Mouse (Mus musculus) ES-E14 (cell line): ENCODE data around the gene Sox18. TPM values are rescaled to one million over a fixed set of nuclear protein-coding genes. Genes with fewer than 3 reads are reported as not detected.

Experiments
- DNase-seq: peaks from one replicate; pipeline ENCODE4 v3.0.0-alpha.2; 2013; ENCODE audit warnings: low read depth, low spot score
- H3K27ac ChIP-seq: 2 replicates; pipeline ENCODE4 v1.5.1; 2012; ENCODE audit warnings: low read depth, mild to moderate bottlenecking, low read length, moderate library complexity, mixed read lengths; ENCODE audit not compliant: poor library complexity, insufficient read depth, severe bottlenecking
- H3K36me3 ChIP-seq: 2 replicates; pipeline ENCODE4 v1.6.1; 2012; ENCODE audit warnings: mild to moderate bottlenecking, low read length, moderate library complexity, mixed read lengths; ENCODE audit not compliant: control insufficient read depth, poor library complexity, insufficient read depth, severe bottlenecking
- H3K4me1 ChIP-seq, 2 experiments: fragments of 150-350 bp in 1 of 2; sonication (generic) in 1 of 2; 2 replicates each; pipeline ENCODE4 v1.6.1; 2012; ENCODE audit warnings: low read length in 2 of 2, mild to moderate bottlenecking in 1 of 2, mixed read lengths in 1 of 2; ENCODE audit not compliant: control insufficient read depth in 2 of 2, insufficient read depth in 2 of 2, poor library complexity in 1 of 2
- H3K4me3 ChIP-seq, 2 experiments: fragments of 150-350 bp in 1 of 2; sonication (generic) in 1 of 2; 2 replicates each; pipeline ENCODE4 v1.5.1; 2012; ENCODE audit warnings: low read length in 2 of 2, low read depth in 1 of 2, mild to moderate bottlenecking in 1 of 2, mixed read lengths in 1 of 2; ENCODE audit not compliant: insufficient read depth in 1 of 2, poor library complexity in 1 of 2, severe bottlenecking in 1 of 2
- H3K9ac ChIP-seq: 2 replicates; pipeline ENCODE4 v1.6.1; 2012; ENCODE audit warnings: low read depth, mild to moderate bottlenecking, low read length, mixed read lengths; ENCODE audit not compliant: poor library complexity, insufficient read depth, severe bottlenecking
- H3K9me3 ChIP-seq: fragments of 150-350 bp; sonication (generic); 2 replicates; pipeline ENCODE4 v1.6.1; 2012; ENCODE audit warnings: low read depth, mild to moderate bottlenecking, low read length; ENCODE audit not compliant: control insufficient read depth, insufficient read depth
- CHD2 ChIP-seq: IDR thresholded peaks from 2 replicates; pipeline ENCODE4 v1.6.1; 2014; ENCODE audit warnings: mild to moderate bottlenecking, low read depth, low read length, inconsistent platforms
- HCFC1 ChIP-seq: IDR thresholded peaks from 2 replicates; pipeline ENCODE4 v1.6.1; 2012; ENCODE audit warnings: low read length, inconsistent platforms, borderline replicate concordance; ENCODE audit not compliant: insufficient read depth
- MAFK ChIP-seq: IDR thresholded peaks from 2 replicates; pipeline ENCODE4 v1.6.1; 2014; ENCODE audit warnings: mild to moderate bottlenecking, low read depth, low read length, inconsistent platforms; ENCODE audit not compliant: insufficient read depth
- ZC3H11A ChIP-seq: IDR thresholded peaks from 2 replicates; pipeline ENCODE4 v1.6.1; 2012; ENCODE audit warnings: low read depth, mild to moderate bottlenecking, inconsistent platforms, low read length, borderline replicate concordance
- ZNF384 ChIP-seq: IDR thresholded peaks from 2 replicates; pipeline ENCODE4 v1.6.1; 2012; ENCODE audit warnings: low read depth, low read length, inconsistent platforms
- in situ Hi-C, 2 experiments: fragments of 600-800 bp; cut with MboI; formaldehyde crosslinking; loops; one replicate each; pipeline ENCODE4 v1.15.1; 2025; ENCODE audit warnings: low sequenced_read_pairs in 2 of 2, inconsistent platforms in 1 of 2; ENCODE audit not compliant: unreplicated experiment in 2 of 2
- total RNA-seq: library from RNA; depleted of rRNA; stranded (reverse); fragments of 300-350 nt; gene quantifications from 2 replicates; pipeline ENCODE4 v1.2.3, GENCODE M21; 2012

Sox18 gene
- total RNA-seq, 1 experiment = 0.36 TPM

- no peak for DNase-seq
- H3K36me3 ChIP-seq = no peaks in the 10 kb centered on the region
- no peak overlapping the region for H3K27ac ChIP-seq
- no peak overlapping the region for H3K9ac ChIP-seq
- peaks cover 0 to 10% of the 10 kb centered on the region in 2 experiments; a peak in 1 of 4 replicates for H3K4me1 ChIP-seq
- H3K9me3 ChIP-seq = no peaks in the 10 kb centered on the region
- H3K4me3 ChIP-seq = no peak overlapping the region
- TF ChIP-seq ZNF384 (no peak), HCFC1 (no peak), ZC3H11A (no peak), CHD2 (no peak), MAFK (no peak)
- in situ Hi-C loops = no loop called here
Measured at GRCm38 (mm10) chr2:181676424-181676823, 5.0 kb upstream of the Sox18 start.

GRCm38 (mm10) chr2:181675454-181675853, 4.0 kb upstream of the Sox18 start:
- H3K4me1 ChIP-seq = peaks cover 0 to 10% of the 10 kb centered on the region in 2 experiments; a peak in 1 of 4 replicates
- no peak for DNase-seq
- no peak overlapping the region; the same call in 1 of the 2 replicates for H3K27ac ChIP-seq
- in situ Hi-C loops = no loop called here
- H3K36me3 ChIP-seq = no peaks in the 10 kb centered on the region
- no peak overlapping the region for H3K4me3 ChIP-seq
- no peaks in the 10 kb centered on the region for H3K9me3 ChIP-seq
- TF ChIP-seq ZNF384 (no peak), CHD2 (no peak), MAFK (no peak), ZC3H11A (no peak), HCFC1 (no peak)
- H3K9ac ChIP-seq = no peak overlapping the region

- Histone ChIP-seq H3K27ac (no peak overlapping the region), H3K4me1 (peaks cover 0 to 12% of the 10 kb centered on the region in 2 experiments; a peak in 1 of 4 replicates), H3K9ac (no peak overlapping the region), H3K4me3 (no peak overlapping the region), H3K9me3 (no peaks in the 10 kb centered on the region), H3K36me3 (no peaks in the 10 kb centered on the region)
- in situ Hi-C loops = no loop called here
- no peak for DNase-seq
- TF ChIP-seq CHD2 = no peak
- TF ChIP-seq ZC3H11A = no peak
- no peak for TF ChIP-seq ZNF384
- no peak for TF ChIP-seq MAFK
- TF ChIP-seq HCFC1 = no peak
Measured at GRCm38 (mm10) chr2:181674934-181675333, 3.5 kb upstream of the Sox18 start.

DNA sequence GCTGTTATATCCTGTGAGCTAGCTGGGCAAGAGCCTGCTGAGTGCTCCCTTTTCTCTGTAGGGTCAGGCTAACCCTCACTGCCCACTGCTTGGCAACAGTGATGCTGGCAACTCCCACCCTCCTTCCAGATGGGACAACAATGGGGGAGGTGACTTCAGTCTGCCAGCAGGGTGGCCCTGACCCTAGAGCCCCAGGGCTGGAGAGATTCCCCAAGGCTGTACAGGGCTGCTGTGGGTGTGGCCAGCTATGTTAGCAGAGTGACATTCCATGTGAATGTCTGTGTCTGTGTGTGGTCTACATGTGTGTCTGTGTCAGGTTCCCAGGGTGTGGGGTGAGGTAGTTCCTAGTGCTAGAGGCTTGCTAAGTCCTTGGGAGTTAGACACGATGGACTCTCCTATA, 2.1 kb upstream of the Sox18 start:
- Histone ChIP-seq H3K36me3 (no peaks in the 10 kb centered on the region), H3K27ac (no peak overlapping the region), H3K9ac (no peak overlapping the region), H3K4me1 (peaks cover 0 to 12% of the 10 kb centered on the region in 2 experiments; a peak in 1 of 4 replicates), H3K4me3 (no peak overlapping the region), H3K9me3 (no peaks in the 10 kb centered on the region)
- in situ Hi-C loops = no loop called here
- TF ChIP-seq HCFC1 (no peak), MAFK (no peak), CHD2 (no peak), ZC3H11A (no peak), ZNF384 (no peak)
- DNase-seq = no peak

DNA sequence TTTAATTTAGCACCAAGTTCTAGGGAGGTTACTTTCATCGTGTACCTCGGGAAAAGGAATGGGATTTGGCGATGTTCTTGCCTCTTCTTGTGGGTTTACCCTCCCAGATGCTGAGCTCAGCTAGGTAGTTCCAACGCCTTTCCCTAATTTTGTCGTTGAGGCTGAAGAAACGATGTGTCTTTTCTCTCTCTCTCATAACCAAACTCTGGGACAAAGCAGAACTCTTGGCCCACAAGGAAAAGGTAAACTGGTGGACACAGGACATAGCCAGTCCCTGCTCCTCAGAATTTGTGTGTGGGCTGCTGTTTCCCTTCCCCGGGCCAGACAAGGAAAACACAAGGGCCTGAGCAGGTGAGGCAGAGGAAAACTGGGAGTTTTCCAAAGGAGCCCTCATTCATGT, 544 bp upstream of the Sox18 start:
- no peak for DNase-seq
- H3K4me3 ChIP-seq = no peak overlapping the region

More for the DNA sequence above, 544 bp upstream of the Sox18 start:
- Histone ChIP-seq H3K4me1 (peaks cover 0 to 12% of the 10 kb centered on the region in 2 experiments; a peak in 1 of 4 replicates), H3K9ac (no peak overlapping the region), H3K9me3 (no peaks in the 10 kb centered on the region), H3K36me3 (no peaks in the 10 kb centered on the region), H3K27ac (no peak overlapping the region)
- TF ChIP-seq ZC3H11A = no peak
- TF ChIP-seq MAFK = no peak
- TF ChIP-seq CHD2 = no peak
- TF ChIP-seq HCFC1 = no peak
- TF ChIP-seq ZNF384 = no peak
- in situ Hi-C loops = no loop called here
